In genomic region chr17:26111722-26112121, GRCm38 (mm10) we compare ENCODE assay signal across 22 mouse cellular contexts.
"Had no signal": no experiment of that assay in that cellular context is flagged by ENCODE, and none has a peak within 500 bp of the region (broad histone marks: within the 10 kb centered on the region; RNA-seq: fewer than 3 reads in every experiment).

No protein-coding gene starts in this region.

- H3K27ac ChIP-seq: kidney, embryonic 15.5 days; limb, embryonic 13.5 days; liver, embryonic 13.5 days; macrophage; midbrain, embryonic 12.5 days; midbrain, embryonic 15.5 days; neural tube, embryonic 12.5 days; neural tube, embryonic 15.5 days; stomach, postnatal 0 days had no signal

- DNase-seq: kidney, adult 8-10 months; kidney, postnatal 10 days; kidney, postnatal 36 days; liver; liver, embryonic 13.5 days; lung, adult 2 months; lung, postnatal 14 days; right cerebral cortex, adult 18-20 months; right cerebral cortex, postnatal 14 days; right cerebral cortex, postnatal 4 days; thymus, adult 2 months; thymus, postnatal 14 days; thymus, postnatal 4 days had no signal

- H3K36me3 ChIP-seq: kidney, embryonic 15.5 days; limb, embryonic 10.5 days; limb, embryonic 13.5 days; liver, embryonic 13.5 days; midbrain, embryonic 12.5 days; midbrain, embryonic 15.5 days; neural tube, embryonic 12.5 days; neural tube, embryonic 15.5 days had no signal

- H3K4me2 ChIP-seq: kidney, embryonic 15.5 days; limb, embryonic 13.5 days; liver, embryonic 13.5 days; midbrain, embryonic 12.5 days; midbrain, embryonic 15.5 days; neural tube, embryonic 12.5 days; neural tube, embryonic 15.5 days had no signal

- ATAC-seq: midbrain, embryonic 15.5 days had no signal

- H3K4me3 ChIP-seq: kidney, embryonic 15.5 days; limb, embryonic 10.5 days; limb, embryonic 13.5 days; liver, embryonic 13.5 days; midbrain, embryonic 12.5 days; midbrain, embryonic 15.5 days; neural tube, embryonic 12.5 days; neural tube, embryonic 15.5 days had no signal

- H3K9me3 ChIP-seq: kidney, embryonic 15.5 days; limb, embryonic 10.5 days; limb, embryonic 13.5 days; liver, embryonic 13.5 days; midbrain, embryonic 12.5 days; midbrain, embryonic 15.5 days; neural tube, embryonic 12.5 days; neural tube, embryonic 15.5 days had no signal

- H3K9ac ChIP-seq: kidney, embryonic 15.5 days; limb, embryonic 13.5 days; liver, embryonic 13.5 days; midbrain, embryonic 12.5 days; midbrain, embryonic 15.5 days; neural tube, embryonic 12.5 days; neural tube, embryonic 15.5 days had no signal
